Mouse (Mus musculus) midbrain, embryonic 12.5 days (tissue): ENCODE results near the gene Ebf1. TPM values are rescaled to one million over a fixed set of nuclear protein-coding genes. Genes with fewer than 3 reads are reported as not detected.

ENCODE experiments used
- ATAC-seq: fragments of 200-750 bp; cut with Nextera tagmentation; 2 replicates; pipeline ENCODE4 v1.8.0; 2017; ENCODE audit warnings: low read depth, moderate TSS enrichment, moderate library complexity; ENCODE audit not compliant: low FRiP score
- H3K27ac ChIP-seq: fragments of 300-500 bp; sonication (generic); replicated peaks from 2 replicates; pipeline ENCODE4 v1.5.1; 2016; ENCODE audit warnings: mild to moderate bottlenecking
- H3K27me3 ChIP-seq: fragments of 300-500 bp; sonication (generic); 2 replicates; pipeline ENCODE4 v1.6.1; 2016; ENCODE audit warnings: mild to moderate bottlenecking
- H3K36me3 ChIP-seq: fragments of 300-500 bp; sonication (generic); 2 replicates; pipeline ENCODE4 v1.6.1; 2016
- H3K4me1 ChIP-seq: fragments of 300-500 bp; sonication (generic); 2 replicates; pipeline ENCODE4 v1.6.1; 2016
- H3K4me2 ChIP-seq: fragments of 300-500 bp; sonication (generic); replicated peaks from 2 replicates; pipeline ENCODE4 v1.6.1; 2016; ENCODE audit warnings: mild to moderate bottlenecking, moderate library complexity
- H3K4me3 ChIP-seq: fragments of 300-500 bp; sonication (generic); 2 replicates; pipeline ENCODE4 v1.5.1; 2016; ENCODE audit warnings: mild to moderate bottlenecking
- H3K9ac ChIP-seq: fragments of 300-500 bp; sonication (generic); replicated peaks from 2 replicates; pipeline ENCODE4 v1.6.1; 2016; ENCODE audit warnings: mild to moderate bottlenecking, moderate library complexity
- H3K9me3 ChIP-seq: fragments of 300-500 bp; sonication (generic); 2 replicates; pipeline ENCODE4 v1.6.1; 2016; ENCODE audit warnings: mild to moderate bottlenecking
- WGBS: fragments of 180-500 bp; shearing (Covaris S2); methylation state at CpG from one replicate; pipeline ENCODE4 v1.1.7; 2016; 5-methylcytosine and 5-hydroxymethylcytosine counted together
- polyA plus RNA-seq: library from polyadenylated mRNA; unstranded; fragments of >200 nt; fragmentation: Nextera tagmentation; extraction: Ambion mirVana; gene quantifications from 2 replicates; pipeline ENCODE4 v1.2.1, GENCODE M21; 2016

Gene Ebf1
- polyA plus RNA-seq, 1 experiment from 2014 or later = 89.6 TPM

DNA sequence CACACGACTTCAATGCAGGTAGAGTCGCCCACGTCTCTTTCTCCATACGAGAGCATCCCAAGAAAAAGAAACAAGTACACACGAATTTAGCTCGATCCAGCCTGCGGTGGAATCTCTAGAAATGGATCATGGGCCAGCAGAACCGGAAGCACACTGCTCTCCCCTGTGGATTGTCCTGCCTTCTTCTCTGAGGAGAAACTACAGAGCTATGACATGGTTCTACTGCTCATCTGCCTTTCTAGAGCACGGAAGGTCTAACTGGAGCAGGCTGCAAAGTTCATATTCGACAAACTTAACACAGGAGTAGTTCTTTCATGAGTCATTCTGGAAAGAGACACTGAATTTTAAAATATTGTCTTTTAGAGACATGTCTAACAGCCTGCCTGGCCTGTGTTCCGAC lies 8.5 kb upstream of the Ebf1 start:
- H3K4me3 ChIP-seq = no peak overlapping the region
- no peaks in the 10 kb centered on the region for H3K36me3 ChIP-seq
- H3K27ac ChIP-seq = no peak overlapping the region
- no peak for ATAC-seq
- peaks cover 34% of the 10 kb centered on the region for H3K27me3 ChIP-seq
- no peak overlapping the region for H3K9ac ChIP-seq
- H3K4me1 ChIP-seq = peaks cover 22% of the 10 kb centered on the region
- no peaks in the 10 kb centered on the region for H3K9me3 ChIP-seq
- 84% methylated on average over 11 of the region's 11 CpGs for WGBS
- no peak overlapping the region for H3K4me2 ChIP-seq

DNA sequence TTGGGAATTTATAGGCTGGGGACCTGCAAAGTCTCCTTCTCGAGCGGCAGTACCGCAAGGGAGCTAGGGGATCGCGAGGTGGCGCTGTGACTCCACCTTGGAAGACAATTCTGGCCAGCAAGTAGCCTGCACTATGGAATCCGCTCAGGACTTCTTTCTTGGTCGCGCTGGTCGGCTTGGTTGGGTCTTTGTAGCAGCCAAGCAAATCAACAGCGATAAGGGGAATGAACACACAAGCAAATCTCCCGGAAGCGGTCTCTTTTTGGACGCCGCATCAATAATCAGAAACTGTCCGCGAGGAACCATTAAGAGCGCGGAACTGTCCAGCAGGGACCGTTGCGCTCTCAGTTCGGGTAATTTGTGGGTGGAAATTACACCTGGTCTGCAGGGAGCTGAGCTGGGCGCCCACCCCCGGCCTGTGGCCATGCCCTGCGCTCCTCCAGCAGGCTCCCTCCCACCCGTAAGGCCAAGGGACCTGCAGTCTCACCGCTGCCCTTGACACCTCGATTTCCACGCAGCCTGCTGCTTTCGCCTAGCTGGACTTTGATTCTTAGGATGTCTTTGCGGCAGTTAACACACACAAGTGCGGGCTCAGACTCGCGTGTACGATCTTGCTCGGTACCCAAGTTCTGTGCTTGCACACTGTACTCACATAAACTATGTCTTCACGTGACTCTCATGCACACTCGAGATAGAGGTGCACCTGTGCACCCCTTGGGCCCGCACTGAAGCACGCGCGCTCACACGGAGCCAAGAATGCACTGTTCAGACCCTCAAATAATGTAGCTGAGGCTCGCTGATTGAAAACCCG lies 5.9 kb upstream of the Ebf1 start:
- Histone ChIP-seq H3K4me1 (peaks cover 22% of the 10 kb centered on the region), H3K4me3 (peak overlapping the region; percentile 46), H3K27ac (peak overlapping the region; percentile 68), H3K27me3 (peaks cover 60% of the 10 kb centered on the region), H3K9me3 (no peaks in the 10 kb centered on the region), H3K9ac (peak overlapping the region; percentile 51), H3K4me2 (peak overlapping the region; percentile 91), H3K36me3 (no peaks in the 10 kb centered on the region)
- 1% methylated on average over 45 of the region's 45 CpGs for WGBS
- peak; percentile 86 for ATAC-seq

DNA sequence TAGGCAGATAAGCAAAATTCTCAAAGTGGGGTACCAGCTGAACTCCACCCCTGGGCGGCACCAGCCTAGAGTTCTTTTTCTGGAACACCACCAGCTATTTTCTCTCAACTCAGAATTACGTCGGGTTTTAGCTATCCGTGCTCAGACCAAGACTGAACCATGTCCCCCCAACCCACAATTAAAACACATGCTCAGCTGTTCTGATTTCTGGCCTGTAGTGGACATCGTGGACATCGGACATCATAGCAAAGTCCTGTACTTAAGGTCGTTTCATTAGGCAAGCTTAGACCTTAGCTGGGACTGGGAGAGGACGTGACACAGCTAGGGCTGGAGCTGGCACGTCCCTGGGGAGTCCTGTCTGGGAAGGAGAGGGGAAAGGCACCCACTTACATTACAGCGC lies 5.0 kb upstream of the Ebf1 start:
- no peak for ATAC-seq
- Histone ChIP-seq H3K27me3 (peaks cover 63% of the 10 kb centered on the region), H3K4me3 (no peak overlapping the region), H3K4me2 (peak overlapping the region; percentile 54), H3K4me1 (peaks cover 28% of the 10 kb centered on the region), H3K9ac (no peak overlapping the region), H3K36me3 (no peaks in the 10 kb centered on the region), H3K27ac (no peak overlapping the region), H3K9me3 (no peaks in the 10 kb centered on the region)
- 3% methylated on average over 10 of the region's 10 CpGs for WGBS

DNA sequence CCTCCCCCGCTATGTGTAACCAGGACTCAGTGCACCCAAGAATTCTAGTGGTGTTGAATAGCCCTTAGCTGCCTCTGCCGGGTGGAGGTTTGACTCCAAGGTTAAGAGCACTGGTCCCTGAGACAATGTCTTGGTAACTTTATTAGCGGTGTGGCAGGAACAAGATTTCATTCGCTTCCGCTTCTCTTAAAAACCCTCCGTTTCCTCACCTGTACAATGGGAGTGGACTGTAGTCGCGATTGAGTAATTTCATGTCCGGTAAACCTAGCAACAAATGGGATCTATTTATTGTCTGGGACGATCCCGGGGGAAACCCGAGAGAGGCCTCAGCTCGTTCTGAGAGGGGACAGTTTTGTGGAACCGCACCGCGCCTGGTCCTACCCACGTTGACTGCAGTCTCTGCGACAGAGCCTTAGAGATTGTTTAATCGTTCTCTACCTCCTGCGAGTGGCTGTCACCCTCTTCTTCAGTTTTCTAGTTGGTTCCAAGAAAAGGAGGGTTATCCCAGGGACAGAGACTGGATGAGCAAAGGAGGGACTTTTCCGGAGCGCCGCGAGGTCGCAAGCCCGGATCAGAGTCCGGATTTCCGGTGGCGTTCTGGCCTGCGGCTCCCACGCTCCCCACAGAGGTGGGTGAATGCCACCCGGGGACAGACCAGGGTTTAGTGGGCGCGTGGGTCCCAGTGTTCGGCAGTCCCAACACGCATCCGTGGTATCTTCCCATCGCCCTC lies 4.3 kb upstream of the Ebf1 start:
- under 1% methylated on average over 38 of the region's 38 CpGs for WGBS
- Histone ChIP-seq H3K36me3 (no peaks in the 10 kb centered on the region), H3K27me3 (peaks cover 63% of the 10 kb centered on the region), H3K9me3 (no peaks in the 10 kb centered on the region), H3K4me3 (peak overlapping the region; percentile 37), H3K27ac (no peak overlapping the region), H3K9ac (peak overlapping the region; percentile 39), H3K4me1 (peaks cover 28% of the 10 kb centered on the region), H3K4me2 (peak overlapping the region; percentile 54)
- ATAC-seq = no peak

DNA sequence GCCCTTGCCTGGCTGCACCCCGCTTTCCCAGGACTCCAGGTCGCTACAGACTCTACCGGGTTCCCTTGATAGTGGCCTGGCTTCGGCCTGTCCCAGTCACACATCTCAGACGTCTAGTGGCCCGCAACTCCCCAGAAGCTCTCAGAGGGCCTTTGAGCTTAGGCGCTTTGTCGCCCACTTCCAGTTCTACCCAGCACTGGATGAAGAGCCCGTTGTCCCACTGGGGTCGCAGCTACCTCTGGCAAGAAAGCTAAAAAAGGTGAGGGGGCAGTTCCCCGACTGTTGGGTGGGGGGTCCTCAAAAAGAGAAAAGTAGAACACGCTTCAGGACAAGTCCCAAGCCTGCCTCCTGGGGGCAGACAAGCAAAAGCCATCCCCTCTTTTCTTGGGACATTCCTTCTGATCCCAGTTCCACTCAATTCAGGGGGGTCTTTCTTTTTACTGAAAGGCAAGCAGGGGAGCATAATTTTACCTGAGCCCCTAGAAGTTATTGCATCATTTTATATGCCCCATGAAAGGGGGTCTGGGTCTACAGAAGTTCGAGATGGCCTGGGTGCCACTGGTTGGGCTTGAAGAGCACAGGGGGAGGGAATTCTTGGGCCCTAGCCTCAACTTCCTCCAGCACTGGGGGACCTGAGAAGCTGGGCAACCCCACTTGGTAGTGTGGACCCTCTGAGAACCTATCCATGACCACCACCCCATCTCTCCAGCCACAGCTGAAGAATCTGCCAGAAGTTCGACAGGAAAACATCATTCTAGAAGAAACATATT lies 3.5 kb upstream of the Ebf1 start:
- no peaks in the 10 kb centered on the region for H3K9me3 ChIP-seq
- ATAC-seq = no peak
- WGBS = 8% methylated on average over 14 of the region's 14 CpGs
- H3K4me3 ChIP-seq = peak overlapping the region; percentile 37
- H3K36me3 ChIP-seq = no peaks in the 10 kb centered on the region
- H3K27ac ChIP-seq = no peak overlapping the region
- peak overlapping the region; percentile 39 for H3K9ac ChIP-seq
- H3K4me2 ChIP-seq = peak overlapping the region; percentile 54
- peaks cover 28% of the 10 kb centered on the region for H3K4me1 ChIP-seq
- peaks cover 63% of the 10 kb centered on the region for H3K27me3 ChIP-seq

DNA sequence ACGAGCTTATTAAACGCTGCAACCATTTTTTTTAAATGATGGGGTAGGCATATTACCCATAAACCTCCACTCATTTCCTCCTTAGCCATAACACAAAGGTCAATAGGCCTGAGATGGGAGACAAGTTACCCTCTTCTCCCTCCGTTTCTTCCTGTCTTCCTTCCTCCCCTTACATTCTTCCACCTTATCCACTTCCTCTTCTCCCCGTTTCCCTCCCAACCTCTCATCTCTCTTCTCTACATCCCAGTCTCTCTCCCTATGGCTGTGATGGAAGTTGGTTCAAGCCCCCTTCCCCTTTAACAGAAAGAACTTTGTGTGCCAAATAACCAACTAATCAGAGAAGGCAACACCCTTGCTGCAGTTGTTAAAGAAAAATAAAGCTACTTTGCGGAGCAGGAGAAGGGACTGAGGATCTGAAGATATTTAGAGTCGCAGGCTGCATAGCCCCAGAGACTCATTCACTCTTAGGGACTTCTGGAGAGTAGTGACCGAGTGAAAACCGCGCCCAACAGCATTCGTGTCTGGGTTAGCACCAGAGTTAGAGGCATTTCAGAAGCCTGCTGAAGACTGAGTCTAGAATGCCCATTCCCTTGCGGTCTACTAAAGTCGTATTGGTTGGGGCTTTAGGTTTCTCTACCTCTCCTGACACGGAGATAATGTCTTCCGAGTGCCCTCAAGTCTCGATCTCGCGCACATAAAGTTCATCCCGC lies 884 bp upstream of the Ebf1 start:
- H3K4me2 ChIP-seq = peak overlapping the region; percentile 86
- peak overlapping the region; percentile 57 for H3K9ac ChIP-seq
- H3K4me3 ChIP-seq = peak overlapping the region; percentile 63
- WGBS = 12% methylated on average over 18 of the region's 18 CpGs
- H3K36me3 ChIP-seq = no peaks in the 10 kb centered on the region
- H3K4me1 ChIP-seq = peaks cover 37% of the 10 kb centered on the region
- H3K9me3 ChIP-seq = no peaks in the 10 kb centered on the region
- peak overlapping the region; percentile 75; the same call in 1 of the 2 replicates for H3K27ac ChIP-seq
- peaks cover 75% of the 10 kb centered on the region for H3K27me3 ChIP-seq
- ATAC-seq = no peak

DNA sequence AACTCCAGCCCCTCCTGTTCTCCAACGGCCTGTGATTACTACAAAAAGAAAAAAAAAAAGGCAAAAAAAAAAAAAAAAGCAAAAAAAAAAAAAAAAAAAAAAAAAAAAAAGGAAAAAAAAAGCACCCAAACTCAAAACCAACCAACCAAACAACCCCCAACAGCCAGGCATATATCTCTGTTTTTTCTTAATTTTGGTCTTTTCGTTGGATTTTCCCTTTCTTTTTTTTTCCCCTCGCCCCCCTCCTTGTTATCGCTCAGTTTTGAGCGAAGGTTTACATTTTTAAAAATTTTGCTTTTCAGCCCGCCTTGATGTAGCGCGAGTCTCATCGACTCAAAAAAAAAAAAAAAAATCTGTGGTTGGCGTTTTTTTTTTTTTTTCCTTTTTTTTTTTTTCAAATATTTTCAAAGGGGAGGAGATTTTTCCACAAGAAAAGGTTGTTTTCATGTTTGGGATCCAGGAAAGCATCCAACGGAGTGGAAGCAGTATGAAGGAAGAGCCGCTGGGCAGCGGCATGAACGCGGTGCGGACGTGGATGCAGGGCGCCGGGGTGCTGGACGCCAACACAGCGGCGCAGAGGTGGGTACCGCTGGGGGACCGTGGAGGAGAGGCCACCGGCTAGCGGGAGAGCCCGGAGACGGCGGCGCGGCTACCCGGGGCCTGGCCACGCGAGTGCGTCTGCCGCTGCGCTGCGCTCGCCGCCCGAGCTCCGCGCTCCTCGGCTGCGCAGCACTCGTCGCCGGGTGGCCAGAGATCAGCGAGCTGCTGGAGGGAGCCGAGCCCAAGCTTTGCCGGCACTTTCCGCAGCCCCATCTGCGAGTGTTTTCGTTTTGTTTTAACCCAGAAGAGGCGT lies 843 bp downstream of the Ebf1 start:
- peak; percentile 35 for ATAC-seq
- H3K4me1 ChIP-seq = peaks cover 33% of the 10 kb centered on the region
- peak overlapping the region; percentile 88 for H3K27ac ChIP-seq
- H3K4me2 ChIP-seq = peak overlapping the region; percentile 86
- H3K9me3 ChIP-seq = no peaks in the 10 kb centered on the region
- H3K27me3 ChIP-seq = peaks cover 69% of the 10 kb centered on the region
- H3K36me3 ChIP-seq = no peaks in the 10 kb centered on the region
- H3K4me3 ChIP-seq = peak overlapping the region; percentile 63
- under 1% methylated on average over 55 of the region's 55 CpGs for WGBS
- peak overlapping the region; percentile 83 for H3K9ac ChIP-seq

DNA sequence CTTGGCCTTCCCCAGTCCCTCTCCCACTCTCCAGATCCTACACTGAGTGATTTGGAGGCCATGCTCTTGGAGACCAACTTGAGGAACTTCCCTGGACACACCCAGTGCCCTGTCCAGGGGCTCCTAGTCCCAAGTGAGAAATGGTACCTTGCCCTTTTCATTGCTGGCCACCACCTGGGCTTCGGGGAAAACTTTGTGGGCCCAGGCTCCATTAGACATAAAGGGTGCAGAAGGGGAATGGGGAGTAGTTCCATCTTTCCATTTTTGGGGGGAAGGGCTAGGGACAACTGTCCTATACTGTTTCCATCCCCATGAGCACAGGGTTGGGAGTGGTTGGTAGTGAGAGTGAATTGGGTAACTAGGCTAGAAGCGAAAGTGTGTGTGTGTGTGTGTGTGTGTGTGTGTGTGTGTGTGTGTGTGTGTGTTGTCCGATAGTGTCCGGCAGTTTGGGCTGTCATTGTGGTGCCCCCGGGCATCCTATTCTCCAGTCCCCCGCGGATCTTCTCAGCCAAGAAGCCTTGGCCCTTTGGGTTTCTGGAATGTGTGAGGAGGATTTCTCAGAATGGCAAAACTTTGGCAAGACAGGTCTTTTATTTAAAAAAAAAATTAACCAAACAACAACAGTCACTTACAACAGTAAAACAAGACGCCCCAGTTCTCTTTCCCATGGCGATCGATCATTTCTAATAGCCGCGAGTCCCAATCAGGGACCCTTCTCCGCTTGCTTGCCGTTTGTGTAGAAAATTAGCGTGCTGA lies 2.2 kb downstream of the Ebf1 start:
- Histone ChIP-seq H3K9me3 (no peaks in the 10 kb centered on the region), H3K9ac (peak overlapping the region; percentile 83), H3K4me1 (peaks cover 27% of the 10 kb centered on the region; the same call in 1 of the 2 replicates), H3K27me3 (peaks cover 55% of the 10 kb centered on the region), H3K4me3 (peak overlapping the region; percentile 63), H3K27ac (peak overlapping the region; percentile 69), H3K4me2 (peak overlapping the region; percentile 86), H3K36me3 (no peaks in the 10 kb centered on the region)
- WGBS = 2% methylated on average over 15 of the region's 15 CpGs
- ATAC-seq = no peak

DNA sequence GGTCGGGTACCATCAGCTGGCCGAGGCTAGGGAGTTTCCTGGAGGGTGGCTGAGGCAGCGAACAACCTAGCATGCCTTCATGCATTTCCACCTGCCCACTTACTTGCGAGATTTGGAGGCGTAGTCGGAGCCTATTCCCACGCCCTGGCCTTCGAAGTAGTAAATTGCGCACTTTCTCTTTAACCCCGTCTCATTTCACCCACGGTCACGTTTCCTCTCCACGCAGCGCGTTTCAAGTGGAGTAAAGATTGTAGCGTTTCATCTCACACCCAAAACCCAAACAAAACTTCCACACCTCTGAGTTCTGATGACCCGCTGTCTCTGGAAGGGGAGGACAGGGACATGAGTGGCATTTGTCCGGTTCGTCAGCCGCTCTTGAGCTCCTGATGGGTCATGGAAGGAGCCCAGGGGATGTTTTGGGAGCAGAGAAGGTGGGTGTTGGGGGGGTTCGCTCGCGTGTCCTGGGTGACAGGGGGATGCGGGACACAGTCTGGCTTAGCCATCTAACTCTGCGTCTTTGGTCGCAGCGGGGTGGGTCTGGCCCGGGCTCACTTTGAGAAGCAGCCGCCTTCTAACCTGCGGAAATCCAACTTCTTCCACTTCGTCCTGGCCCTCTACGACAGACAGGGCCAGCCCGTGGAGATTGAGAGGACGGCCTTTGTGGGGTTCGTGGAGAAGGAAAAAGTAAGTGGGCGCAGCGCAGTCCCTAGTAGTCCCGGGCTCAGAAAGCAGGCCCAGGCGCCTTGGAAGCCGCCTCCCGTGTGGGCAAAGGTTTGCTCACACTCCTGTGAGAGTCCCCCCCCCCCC lies 3.0 kb downstream of the Ebf1 start:
- H3K9me3 ChIP-seq = no peaks in the 10 kb centered on the region
- peak overlapping the region; percentile 86 for H3K4me2 ChIP-seq
- peaks cover 29% of the 10 kb centered on the region; the same call in 1 of the 2 replicates for H3K4me1 ChIP-seq
- 2% methylated on average over 39 of the region's 41 CpGs for WGBS
- peak overlapping the region; percentile 69 for H3K27ac ChIP-seq
- H3K4me3 ChIP-seq = peak overlapping the region; percentile 63
- peaks cover 47% of the 10 kb centered on the region for H3K27me3 ChIP-seq
- H3K36me3 ChIP-seq = no peaks in the 10 kb centered on the region
- peak overlapping the region; percentile 83 for H3K9ac ChIP-seq
- no peak for ATAC-seq
